Mouse (Mus musculus) G1E (cell line): Measurements from ENCODE around the gene Msl2. TPM values are rescaled to one million over a fixed set of nuclear protein-coding genes. Genes with fewer than 3 reads are reported as not detected.
A peak's percentile ranks its signal among the peaks of the same experiment; 100 is the strongest.

Experiments
- ATAC-seq: 2 replicates; pipeline ENCODE4 v1.8.0; 2016; ENCODE audit warnings: mild to moderate bottlenecking; ENCODE audit not compliant: insufficient number of reproducible peaks, poor library complexity, low FRiP score, severe bottlenecking; ENCODE audit errors: extremely low read depth
- DNase-seq: peaks from one replicate; pipeline ENCODE4 v3.0.0; 2012; ENCODE audit warnings: low spot score
- H3K27me3 ChIP-seq: 2 replicates; pipeline ENCODE4 v1.6.1; 2012; ENCODE audit warnings: mild to moderate bottlenecking, low read length, inconsistent platforms; ENCODE audit not compliant: insufficient read depth
- H3K36me3 ChIP-seq: replicated peaks from 2 replicates; pipeline ENCODE3; 2012; ENCODE audit warnings: mild to moderate bottlenecking, inconsistent platforms
- H3K4me1 ChIP-seq: 2 replicates; pipeline ENCODE4 v1.6.1; 2012; ENCODE audit warnings: low read depth, low read length, inconsistent platforms, mixed read lengths; ENCODE audit not compliant: insufficient read depth
- H3K4me3 ChIP-seq: 2 replicates; pipeline ENCODE4 v1.5.1; 2012; ENCODE audit warnings: low read depth, mild to moderate bottlenecking, inconsistent platforms, low read length, moderate library complexity, mixed read lengths
- H3K9me3 ChIP-seq: replicated peaks from 2 replicates; pipeline ENCODE4 v1.6.1; 2012; ENCODE audit warnings: inconsistent platforms
- CTCF ChIP-seq: IDR thresholded peaks from 2 replicates; pipeline ENCODE4 v1.5.1; 2012; ENCODE audit warnings: low read depth, low read length, inconsistent platforms, mixed read lengths
- GATA1 ChIP-seq: IDR thresholded peaks from 2 replicates; pipeline ENCODE4 v1.6.1; 2012; ENCODE audit warnings: borderline replicate concordance, low read length, inconsistent platforms, mixed read lengths
- GATA2 ChIP-seq: IDR thresholded peaks from 2 replicates; pipeline ENCODE4 v1.6.1; 2012; ENCODE audit warnings: low read depth, low read length, inconsistent platforms, borderline replicate concordance
- POLR2AphosphoS5 ChIP-seq: IDR thresholded peaks from 2 replicates; pipeline ENCODE4 v1.6.1; 2012; ENCODE audit warnings: low read depth, low read length, inconsistent platforms; ENCODE audit not compliant: insufficient replicate concordance
- TAL1 ChIP-seq: conservative IDR thresholded peaks from 2 replicates; pipeline ENCODE4 v1.6.1; 2012; ENCODE audit warnings: low read depth, low read length, inconsistent platforms, mixed read lengths
- polyA plus RNA-seq: library from polyadenylated mRNA; stranded (reverse); fragments of >175 nt; gene quantifications from 2 replicates; pipeline ENCODE4 v1.2.3, GENCODE M21; 2012
- total RNA-seq, 2 experiments: library from RNA; stranded (forward) in 1 of 2; stranded (reverse) in 1 of 2; fragments of 200-1000 nt in 1 of 2; fragments of >200 nt in 1 of 2; fragmentation: Nextera tagmentation in 1 of 2; gene quantifications; 2 replicates each; pipeline ENCODE4 v1.2.3; 2014 to 2017

The Msl2 gene
- total RNA-seq (2014; fragmentation: Nextera tagmentation) (111 and 126 TPM in 2 replicates), total RNA-seq (2017) (29.1 and 29.6 TPM in 2 replicates), polyA plus RNA-seq (21.7 and 24.9 TPM in 2 replicates)

GRCm38 (mm10) chr9:101073987-101074331 is at the start of gene Msl2:
Msl2 (plus strand) TSS chr9:101074101.
- peaks cover 21% of the 10 kb centered on the region for H3K4me1 ChIP-seq
- 0 out of 2 replicates have a peak, but pooled peaks cover 5% of the 10 kb centered on the region for H3K9me3 ChIP-seq
- TF ChIP-seq POLR2AphosphoS5 (no peak), CTCF (no peak), GATA1 (no peak), TAL1 (no peak), GATA2 (no peak)
- no peak for ATAC-seq
- H3K27me3 ChIP-seq: no peaks in the 10 kb centered on the region
- H3K36me3 ChIP-seq: peaks cover 28% of the 10 kb centered on the region
- peak within 1 kb of the TSS; percentile 95 for H3K4me3 ChIP-seq
- no peak for DNase-seq

DNA sequence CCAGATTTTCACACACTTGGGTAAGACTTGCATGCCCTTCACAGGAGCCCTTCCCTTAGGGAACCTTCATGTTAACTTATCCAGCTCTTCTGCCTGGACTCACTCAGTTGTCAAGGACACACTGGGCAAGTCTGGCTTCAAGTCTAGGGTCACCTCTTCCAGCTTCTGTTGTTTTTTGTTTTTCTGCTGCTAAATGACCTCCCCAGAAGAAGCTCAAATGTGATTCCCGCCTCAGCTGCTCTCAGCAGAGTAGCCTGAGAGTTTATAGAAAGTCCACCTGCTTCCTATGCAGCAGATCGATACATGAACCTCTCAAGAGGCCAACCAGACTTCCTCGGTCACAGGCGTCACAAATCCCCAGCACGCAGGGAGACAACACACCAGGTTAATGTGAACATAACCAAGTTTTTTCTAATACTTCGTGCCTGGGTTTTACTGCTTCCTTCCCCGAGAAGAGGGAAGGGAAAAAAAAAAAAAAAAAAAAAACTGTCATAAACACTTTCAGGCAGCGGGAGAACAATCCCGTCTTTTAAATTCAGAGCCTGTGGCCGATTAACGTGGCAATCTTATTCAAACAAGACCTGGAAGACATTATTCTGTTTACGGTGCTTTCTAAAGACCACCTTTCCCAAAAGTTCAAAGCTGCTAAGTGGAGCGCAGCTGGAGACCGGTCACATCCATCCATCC is 40.0 kb upstream of the Msl2 start:
- H3K27me3 ChIP-seq: no peaks in the 10 kb centered on the region
- peaks cover 35% of the 10 kb centered on the region for H3K4me1 ChIP-seq
- peak overlapping the region; percentile 80 for H3K4me3 ChIP-seq
- TF ChIP-seq GATA1 (no peak), CTCF (no peak), GATA2 (no peak), POLR2AphosphoS5 (no peak), TAL1 (no peak)
- peaks cover 13% of the 10 kb centered on the region for H3K36me3 ChIP-seq
- ATAC-seq: peak; percentile 3; the same call in 1 of the 2 replicates
- no peaks in the 10 kb centered on the region for H3K9me3 ChIP-seq
- peak; percentile 12 for DNase-seq

- H3K9me3 ChIP-seq: no peaks in the 10 kb centered on the region
- peak; percentile 93 for ATAC-seq
- peaks cover 9% of the 10 kb centered on the region for H3K36me3 ChIP-seq
- peak; percentile 90 for DNase-seq
- peaks cover 35% of the 10 kb centered on the region for H3K4me1 ChIP-seq
- peak within 1 kb of the TSS; percentile 80 for H3K4me3 ChIP-seq
- H3K27me3 ChIP-seq: no peaks in the 10 kb centered on the region
- TF ChIP-seq CTCF (no peak), TAL1 (no peak), POLR2AphosphoS5 (no peak), GATA1 (no peak), GATA2 (no peak)
Observed at GRCm38 (mm10) chr9:101034448-101035098, 39.3 kb upstream of the Msl2 start, which contains the start of gene Pccb. Pccb (minus strand) TSS chr9:101034898.

- H3K9me3 ChIP-seq: no peaks in the 10 kb centered on the region
- ATAC-seq (no peak), DNase-seq (no peak)
- peaks cover 35% of the 10 kb centered on the region for H3K4me1 ChIP-seq
- H3K36me3 ChIP-seq: peaks cover 9% of the 10 kb centered on the region
- no peak overlapping the region for H3K4me3 ChIP-seq
- 0 out of 2 replicates have a peak, but pooled peaks cover 7% of the 10 kb centered on the region for H3K27me3 ChIP-seq
- TF ChIP-seq TAL1 (no peak), CTCF (no peak)
Observed at GRCm38 (mm10) chr9:101035836-101036596, 37.9 kb upstream of the Msl2 start.

- ATAC-seq: no peak
- Histone ChIP-seq H3K36me3 (peaks cover under 1% of the 10 kb centered on the region), H3K4me3 (no peak overlapping the region)
Observed at GRCm38 (mm10) chr9:101036876-101037275, 37.0 kb upstream of the Msl2 start.

GRCm38 (mm10) chr9:101037396-101037795 is 36.5 kb upstream of the Msl2 start:
- ATAC-seq (no peak), DNase-seq (no peak)
- Histone ChIP-seq H3K4me1 (peaks cover 35% of the 10 kb centered on the region), H3K4me3 (no peak overlapping the region), H3K9me3 (no peaks in the 10 kb centered on the region), H3K27me3 (peaks cover 13% of the 10 kb centered on the region; the same call in 1 of the 2 replicates), H3K36me3 (no peaks in the 10 kb centered on the region)
- no peak for TF ChIP-seq CTCF
- TF ChIP-seq TAL1: no peak
- TF ChIP-seq GATA1: no peak
- TF ChIP-seq POLR2AphosphoS5: no peak
- TF ChIP-seq GATA2: no peak

More at GRCm38 (mm10) chr9:101036876-101037275, 37.0 kb upstream of the Msl2 start:
- Histone ChIP-seq H3K27me3 (0 out of 2 replicates have a peak, but pooled peaks cover 8% of the 10 kb centered on the region), H3K4me1 (peaks cover 35% of the 10 kb centered on the region), H3K9me3 (no peaks in the 10 kb centered on the region)
- no peak for DNase-seq
- no peak for TF ChIP-seq TAL1
- no peak for TF ChIP-seq GATA2
- TF ChIP-seq POLR2AphosphoS5: no peak
- no peak for TF ChIP-seq CTCF
- no peak for TF ChIP-seq GATA1
